Mouse (Mus musculus) heart, adult 11 months (tissue): Measurements from ENCODE around the gene Enpp6.

ENCODE experiments used
- DNase-seq: peaks from one replicate; pipeline ENCODE4 v3.0.0; 2022

Enpp6 gene

GRCm38 (mm10) chr8:46995931-46996664 lies 9.4 kb downstream of the Enpp6 start:
- DNase-seq: peak; percentile 76

- DNase-seq: peak; percentile 39
Measured at GRCm38 (mm10) chr8:47005676-47006075, 19.0 kb downstream of the Enpp6 start.

- DNase-seq: peak; percentile 53
Measured at GRCm38 (mm10) chr8:47006785-47007184, 20.1 kb downstream of the Enpp6 start.

DNA sequence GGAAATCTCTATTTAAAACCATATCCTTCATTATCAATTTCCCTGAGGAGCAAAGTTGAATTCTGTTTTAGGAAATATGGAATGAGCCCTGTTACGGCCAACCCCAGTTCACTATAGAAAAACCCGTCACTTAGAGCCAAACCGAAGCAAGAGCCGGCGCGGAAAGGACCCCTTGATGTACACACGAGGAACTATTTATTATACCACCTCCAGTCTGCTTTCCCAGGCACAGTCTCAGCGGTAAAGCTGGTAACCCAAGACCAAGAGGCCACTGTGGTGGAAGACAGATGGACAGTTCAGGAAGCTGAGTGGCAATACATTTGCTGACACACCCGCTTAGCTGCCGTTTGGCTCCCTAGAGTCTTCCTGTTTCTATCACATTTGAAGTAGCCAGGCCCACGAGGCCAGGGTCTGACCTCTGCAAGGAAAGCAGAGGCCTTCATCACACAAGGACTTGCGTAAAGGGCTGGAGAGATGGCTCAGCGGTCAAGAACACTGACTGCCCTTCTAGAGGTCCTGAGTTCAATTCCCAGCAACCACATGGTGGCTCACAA lies 21.6 kb downstream of the Enpp6 start:
- DNase-seq: peak; percentile 85

GRCm38 (mm10) chr8:47016268-47016946 lies 29.7 kb downstream of the Enpp6 start:
- DNase-seq: peak; percentile 90

GRCm38 (mm10) chr8:47021135-47021555 lies 34.5 kb downstream of the Enpp6 start:
- peak; percentile 68 for DNase-seq

GRCm38 (mm10) chr8:47024612-47025011 lies 37.9 kb downstream of the Enpp6 start:
- DNase-seq: peak; percentile 79

DNA sequence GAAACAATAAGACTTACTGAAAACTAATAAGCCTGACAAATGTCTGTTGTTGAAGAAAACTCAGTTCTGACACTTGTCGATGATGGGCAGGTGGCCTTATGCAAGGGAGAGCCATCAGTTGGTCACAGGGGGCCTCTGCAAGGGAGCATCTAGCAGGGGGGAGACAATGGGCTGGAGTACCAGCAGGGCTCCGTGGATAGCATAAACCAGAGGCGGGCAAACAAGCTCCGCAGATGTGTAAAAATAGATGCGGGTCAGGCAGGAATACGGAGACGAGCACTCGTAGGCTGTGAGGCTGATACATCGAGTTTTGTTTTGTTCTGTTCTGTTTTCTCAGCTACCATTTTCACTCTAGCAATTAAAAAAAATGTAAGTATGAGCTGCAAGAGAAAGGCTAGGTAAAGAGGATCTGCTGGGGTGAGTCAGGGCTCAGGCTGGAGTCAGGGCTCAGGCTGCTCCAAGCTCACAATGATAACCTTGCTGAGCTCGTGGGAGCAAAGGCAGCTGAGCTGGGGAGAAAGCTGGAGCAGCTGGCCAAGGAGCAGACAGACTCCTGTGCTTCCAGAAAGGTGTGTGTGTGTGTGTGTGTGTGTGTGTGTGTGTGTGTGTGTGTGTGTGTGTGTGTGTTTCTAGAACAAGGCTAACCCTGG lies 40.3 kb downstream of the Enpp6 start:
- DNase-seq: peak; percentile 76

- DNase-seq: peak; percentile 39
Measured at GRCm38 (mm10) chr8:47028474-47028873, 41.8 kb downstream of the Enpp6 start.

DNA sequence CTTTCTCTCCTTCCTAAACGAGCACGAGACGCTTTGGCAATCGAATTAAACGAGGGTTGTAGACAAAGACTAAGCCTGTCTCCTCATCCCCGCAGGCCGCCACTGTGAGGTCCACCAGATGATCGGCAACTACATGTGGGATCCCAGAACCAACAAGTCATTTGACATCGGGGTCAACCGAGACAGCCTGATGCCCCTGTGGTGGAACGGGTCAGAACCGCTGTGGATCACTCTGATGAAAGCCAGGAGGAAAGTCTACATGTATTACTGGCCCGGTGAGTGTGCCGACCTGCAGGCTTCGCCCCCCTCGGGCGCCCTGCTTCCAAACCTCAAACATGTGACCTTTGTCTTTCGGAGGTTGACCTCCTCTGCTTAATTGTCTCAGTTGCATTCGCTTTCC lies 43.6 kb downstream of the Enpp6 start:
- DNase-seq: peak; percentile 73

GRCm38 (mm10) chr8:47032081-47032480 lies 45.4 kb downstream of the Enpp6 start:
- DNase-seq: peak; percentile 68

- DNase-seq: peak; percentile 23
Measured at GRCm38 (mm10) chr8:47033976-47034375, 47.3 kb downstream of the Enpp6 start.

DNA sequence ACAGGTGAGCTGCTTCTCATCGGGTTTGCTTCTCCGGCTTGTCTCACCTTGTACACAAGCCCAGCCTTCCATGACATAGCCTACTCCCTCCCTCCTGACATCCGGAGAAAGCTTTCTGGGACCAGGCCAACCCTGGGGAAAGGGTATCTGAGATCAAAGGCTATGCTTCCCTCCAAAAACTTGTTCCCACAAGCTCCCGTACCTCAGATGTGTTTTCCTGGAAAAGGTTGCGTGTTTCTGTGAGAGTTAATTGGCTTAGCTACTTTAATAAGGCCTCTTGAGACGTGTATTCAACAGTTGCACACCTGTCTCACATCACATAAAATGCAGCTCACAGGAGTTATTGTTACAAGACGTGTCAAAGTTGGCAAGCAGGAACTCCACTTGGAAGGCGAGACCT lies 49.8 kb downstream of the Enpp6 start:
- peak; percentile 52 for DNase-seq

DNA sequence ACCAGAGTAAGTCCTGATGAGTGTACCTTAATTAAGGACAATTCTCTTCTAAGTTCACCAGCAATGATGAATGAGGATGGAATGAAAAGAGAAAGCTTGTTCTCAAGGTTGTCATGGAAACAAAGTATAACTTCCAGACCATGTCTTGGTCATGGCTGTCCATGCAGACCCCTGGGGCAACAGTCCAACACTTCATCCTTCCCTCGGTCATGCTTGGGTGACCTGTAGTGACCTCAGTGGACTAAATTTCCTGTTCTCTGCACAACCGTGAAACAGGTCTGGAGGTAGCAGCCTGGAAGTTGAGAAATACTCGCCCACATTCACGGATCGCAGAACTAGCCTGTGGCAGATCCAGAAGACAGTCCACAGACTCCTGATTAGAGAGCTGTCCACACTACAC lies 50.7 kb downstream of the Enpp6 start:
- peak; percentile 49 for DNase-seq

DNA sequence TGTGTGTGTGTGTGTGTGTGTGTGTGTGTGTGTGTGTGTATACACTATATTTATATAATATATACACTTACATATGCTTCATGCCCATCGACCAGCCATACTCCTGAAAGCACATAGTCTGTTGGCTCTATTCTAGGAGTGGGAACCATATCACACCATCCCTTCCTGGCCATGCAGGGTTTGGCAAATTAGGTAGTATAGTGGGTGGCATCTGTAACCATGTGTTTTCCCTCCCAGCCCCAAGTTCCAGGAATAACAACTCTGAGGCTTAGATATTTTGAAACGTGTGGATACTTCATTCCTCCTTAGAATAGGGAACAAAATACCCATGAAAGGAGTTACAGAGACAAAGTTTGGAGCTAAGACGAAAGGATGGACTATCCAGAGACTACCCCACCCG lies 53.5 kb downstream of the Enpp6 start:
- DNase-seq: peak; percentile 54

GRCm38 (mm10) chr8:47046340-47046739 lies 59.7 kb downstream of the Enpp6 start:
- DNase-seq: no peak

- DNase-seq: no peak
Measured at GRCm38 (mm10) chr8:47047146-47047545, 60.5 kb downstream of the Enpp6 start.

DNA sequence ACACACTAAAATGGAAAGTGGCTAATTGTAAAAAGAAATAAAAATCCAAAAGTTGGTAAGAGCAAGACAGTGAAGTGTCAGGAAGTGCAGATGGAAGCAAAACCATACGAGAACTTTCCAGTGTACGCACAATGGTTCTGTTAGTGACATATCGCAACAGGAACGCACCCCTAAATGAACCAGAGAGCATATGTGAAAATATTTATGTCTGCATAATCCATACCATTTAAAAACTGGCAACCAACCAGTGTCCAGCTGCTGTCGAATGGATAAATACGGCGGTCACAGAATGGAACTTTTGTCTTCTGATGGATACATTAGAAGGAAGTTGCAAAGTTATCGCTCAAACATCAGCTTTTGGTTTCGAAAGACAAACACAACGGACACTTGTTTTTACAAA lies 61.9 kb downstream of the Enpp6 start:
- DNase-seq: no peak

- no peak for DNase-seq
Measured at GRCm38 (mm10) chr8:47052643-47053042, 66.0 kb downstream of the Enpp6 start.

DNA sequence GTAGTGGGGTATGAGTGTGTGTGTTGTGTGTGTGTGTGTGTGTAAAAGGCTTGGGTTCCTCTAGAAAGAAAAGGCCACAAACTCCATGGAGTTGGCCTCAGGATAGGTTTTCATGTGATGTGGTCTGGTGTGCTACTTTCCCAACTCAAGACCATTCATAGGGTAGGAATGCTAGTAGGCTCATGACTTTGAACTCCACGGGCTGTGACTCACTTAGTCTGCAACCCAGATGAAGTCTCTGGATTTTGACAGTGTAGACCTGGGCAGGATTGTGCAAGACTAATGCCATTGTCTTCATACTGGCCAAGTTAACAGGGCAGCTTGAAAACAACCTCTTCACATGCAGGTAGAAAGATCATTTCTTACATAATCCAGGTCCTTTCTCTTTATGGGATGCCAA lies 69.4 kb downstream of the Enpp6 start:
- no peak for DNase-seq

- no peak for DNase-seq
Measured at GRCm38 (mm10) chr8:47058526-47058925, 71.8 kb downstream of the Enpp6 start.

DNA sequence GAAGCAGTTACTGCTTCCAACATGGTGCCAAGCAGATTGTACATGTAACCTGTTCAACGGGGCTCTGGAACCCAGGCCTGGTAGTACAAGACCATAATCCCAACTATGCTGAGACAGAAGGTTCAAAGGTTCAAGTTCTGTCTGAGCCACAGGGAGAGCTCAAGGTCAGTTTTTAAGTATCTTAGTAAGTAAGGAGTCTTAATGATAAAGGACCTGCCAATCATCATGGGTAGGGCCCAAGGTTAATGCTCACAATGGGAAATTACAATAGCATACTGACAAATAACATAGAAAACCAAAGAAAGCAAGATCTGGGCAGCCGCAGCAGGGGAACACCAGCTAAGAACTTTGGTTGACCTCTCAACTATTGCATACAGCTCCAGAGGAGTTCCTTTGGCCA lies 72.3 kb downstream of the Enpp6 start:
- no peak for DNase-seq

- DNase-seq: no peak
Measured at GRCm38 (mm10) chr8:47061105-47061720, 74.5 kb downstream of the Enpp6 start.
